Mouse (Mus musculus) monocyte, adult 5-6 weeks (primary cell): ENCODE measurements around the gene Ggt6. TPM values are rescaled to one million over a fixed set of nuclear protein-coding genes. Genes with fewer than 3 reads are reported as not detected.
A peak's percentile ranks its signal among the peaks of the same experiment; 100 is the strongest.

ENCODE experiments used
- ATAC-seq: fragments of 153-309, 156-312 bp; replicated peaks from 2 replicates; pipeline ENCODE4 v1.8.0; 2017; ENCODE audit warnings: mild to moderate bottlenecking; ENCODE audit not compliant: low TSS enrichment, insufficient number of reproducible peaks, severe bottlenecking, poor library complexity, low FRiP score
- total RNA-seq: library from RNA; stranded (forward); fragments of 200-1000, 200-491, 200-594 nt; gene quantifications from 3 replicates; pipeline ENCODE4 v1.2.3, GENCODE M21; 2017

The Ggt6 gene
- total RNA-seq, 1 experiment from 2014 or later = not detected

- ATAC-seq = peak; percentile 29; the same call in 1 of the 2 replicates
These were observed 30.8 kb downstream of the Ggt6 start for GRCm38 (mm10) chr11:72465978-72466693.

DNA sequence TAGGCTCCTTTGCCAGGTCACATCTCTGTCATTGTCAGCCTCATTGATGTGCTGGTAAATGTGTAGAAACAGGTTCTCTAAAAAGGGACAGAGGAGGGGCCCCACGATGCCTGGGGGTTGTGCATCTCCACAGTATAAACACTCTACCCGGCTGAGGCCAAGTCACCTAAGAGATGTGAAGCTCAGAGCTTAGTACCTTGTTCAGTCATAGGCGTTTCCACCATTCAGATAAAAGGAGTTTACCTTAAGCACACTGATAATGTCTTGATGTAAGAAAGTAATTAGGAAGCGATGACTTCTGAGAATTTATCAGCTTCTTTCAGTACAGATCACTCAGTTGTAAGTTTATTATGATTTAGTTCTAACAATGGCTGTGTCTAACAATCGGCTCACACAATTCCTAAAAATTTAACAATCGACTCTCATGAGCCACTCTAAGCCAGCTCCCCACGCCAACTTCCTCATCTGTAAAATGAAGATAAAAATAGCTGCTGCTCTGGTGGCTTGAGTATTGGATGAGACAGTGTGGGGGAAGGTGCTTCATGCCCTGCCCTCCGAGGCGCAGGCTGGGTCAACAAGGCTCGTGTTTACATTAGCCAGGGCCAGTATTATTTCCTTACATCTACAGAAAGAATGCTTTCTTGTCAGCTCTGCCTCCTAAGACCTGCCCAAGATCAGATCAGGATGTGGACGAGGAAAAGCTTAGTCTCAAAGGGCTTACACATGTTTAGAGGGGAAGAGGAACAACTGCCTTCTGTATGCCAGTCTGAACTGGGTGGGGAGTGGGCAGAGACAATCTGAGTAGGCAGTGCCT lies 31.6 kb downstream of the Ggt6 start:
- peak; percentile 69 for ATAC-seq

- no peak for ATAC-seq
These were observed 33.2 kb downstream of the Ggt6 start for GRCm38 (mm10) chr11:72468525-72468924.

- no peak for ATAC-seq
These were observed 33.9 kb downstream of the Ggt6 start for GRCm38 (mm10) chr11:72469217-72469616.

GRCm38 (mm10) chr11:72470004-72470403 lies 34.7 kb downstream of the Ggt6 start:
- ATAC-seq = no peak

DNA sequence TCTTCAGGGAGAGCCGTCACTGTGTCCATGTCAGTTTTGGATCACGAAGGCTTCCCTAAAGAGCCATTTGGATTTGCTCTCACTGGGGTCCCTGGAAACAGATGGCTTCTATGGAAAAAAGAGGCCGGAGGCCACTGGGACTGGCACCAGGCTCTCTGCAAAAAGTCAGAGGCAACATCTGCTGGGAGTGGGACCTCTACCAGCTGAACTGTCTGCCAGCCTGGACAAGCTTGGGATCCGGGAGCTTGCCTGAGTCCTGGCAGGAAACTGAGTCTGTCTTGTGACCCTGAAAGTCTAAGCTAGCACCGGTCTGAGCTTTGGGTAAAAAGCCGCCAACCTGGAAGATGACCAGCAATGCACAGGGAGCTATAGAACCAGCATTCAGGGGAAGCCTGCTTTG lies 36.1 kb downstream of the Ggt6 start:
- ATAC-seq = no peak

GRCm38 (mm10) chr11:72473540-72473939 lies 38.2 kb downstream of the Ggt6 start:
- ATAC-seq = no peak

DNA sequence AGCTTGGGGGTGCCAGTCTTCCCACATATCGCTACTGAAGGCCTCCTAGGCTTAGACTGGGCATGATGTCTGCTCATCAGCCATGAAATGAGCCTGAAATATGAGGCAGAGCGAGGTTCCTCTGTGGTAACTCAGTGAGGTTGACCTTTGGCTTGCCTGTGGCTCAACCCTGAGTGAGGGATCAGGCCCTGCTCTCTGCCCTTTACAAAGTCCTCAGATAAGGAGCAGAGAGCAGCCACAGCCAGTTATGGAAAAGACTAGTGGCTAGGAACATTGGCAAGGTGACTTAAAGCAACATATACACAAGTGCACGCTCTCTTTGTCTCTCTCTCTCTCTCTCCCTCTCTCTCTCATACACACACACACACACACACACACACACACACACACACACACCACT lies 39.6 kb downstream of the Ggt6 start:
- peak; percentile 25; the same call in 1 of the 2 replicates for ATAC-seq

DNA sequence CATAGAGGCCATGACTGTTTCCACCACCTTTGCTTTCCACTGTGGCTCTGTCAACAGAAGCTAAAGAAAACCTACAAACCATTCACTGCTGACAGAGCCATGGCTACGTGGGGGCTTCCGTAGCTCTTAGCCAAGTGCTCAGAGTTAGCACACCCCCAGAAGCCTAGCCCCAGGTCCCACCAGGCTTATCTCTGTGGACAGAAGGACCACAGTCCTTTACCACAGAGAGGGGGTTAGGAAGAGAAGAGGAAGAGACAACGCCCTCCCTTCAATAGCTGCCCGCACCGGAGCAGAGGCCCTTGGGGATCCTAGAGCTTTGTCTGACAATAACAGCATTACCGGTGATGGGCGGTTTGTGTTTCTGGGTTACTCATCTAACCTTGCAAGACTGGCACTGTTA lies 40.1 kb downstream of the Ggt6 start:
- ATAC-seq = no peak

- ATAC-seq = no peak
These were observed 40.8 kb downstream of the Ggt6 start for GRCm38 (mm10) chr11:72476074-72476625.

GRCm38 (mm10) chr11:72477182-72477581 lies 41.9 kb downstream of the Ggt6 start:
- ATAC-seq = no peak

DNA sequence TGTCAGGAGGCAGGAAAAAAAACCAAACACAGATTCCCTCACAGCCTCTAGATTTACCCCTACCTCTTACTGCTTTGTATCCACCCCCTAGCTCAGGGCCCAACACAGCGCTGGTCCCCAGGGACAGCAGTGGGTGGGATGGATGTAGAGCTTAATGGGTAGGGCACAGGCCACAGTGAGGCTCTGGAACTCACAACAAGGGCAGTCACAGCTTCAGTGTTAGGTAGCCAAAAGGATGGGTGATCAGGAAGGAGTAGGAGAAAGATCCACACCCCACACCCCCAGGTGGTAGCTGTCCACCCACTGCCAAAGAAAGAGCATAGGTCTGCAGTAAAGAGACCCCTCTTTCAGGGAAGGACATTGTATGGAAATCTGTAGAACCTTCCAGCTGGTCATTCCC lies 42.3 kb downstream of the Ggt6 start:
- ATAC-seq = no peak

- no peak for ATAC-seq
These were observed 42.9 kb downstream of the Ggt6 start for GRCm38 (mm10) chr11:72478228-72478627.

DNA sequence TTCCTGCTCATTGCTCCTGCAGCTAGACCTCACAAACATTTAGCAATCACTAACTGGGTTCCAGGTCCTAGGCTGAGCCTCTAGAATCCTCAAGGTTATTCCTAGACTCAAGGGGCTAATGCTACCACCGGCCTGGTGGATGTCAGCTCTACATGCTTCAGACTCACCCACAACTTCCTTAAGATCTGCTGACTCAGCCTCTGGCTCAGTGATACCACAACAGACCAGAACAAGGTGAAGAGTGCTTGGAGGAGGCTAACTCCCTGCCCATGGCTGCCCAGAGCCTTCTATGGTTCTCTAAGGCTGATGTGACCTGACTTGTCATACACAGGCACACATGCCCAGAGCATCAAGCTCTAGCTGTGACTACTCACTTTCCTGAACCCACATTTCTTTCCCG lies 44.2 kb downstream of the Ggt6 start:
- no peak for ATAC-seq

DNA sequence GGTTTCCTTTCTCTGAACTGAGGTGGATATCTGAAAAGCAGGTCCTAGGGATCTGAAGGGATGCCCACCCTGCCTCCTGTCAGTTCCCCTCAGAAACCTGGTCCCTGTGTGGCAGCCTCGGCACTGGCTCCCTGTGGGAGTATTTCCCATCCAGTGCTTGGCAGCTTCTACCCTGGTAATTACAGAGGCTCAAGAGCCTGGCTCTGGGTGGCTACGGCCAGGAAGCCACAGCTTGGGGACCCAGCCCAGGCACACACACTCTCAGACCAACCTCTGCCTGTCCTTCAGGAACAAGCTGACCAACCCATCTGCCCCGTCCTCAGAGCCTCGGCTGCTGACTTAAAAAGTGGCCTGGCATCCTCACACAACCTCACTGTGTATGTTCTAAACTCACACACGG lies 46.0 kb downstream of the Ggt6 start:
- no peak for ATAC-seq

DNA sequence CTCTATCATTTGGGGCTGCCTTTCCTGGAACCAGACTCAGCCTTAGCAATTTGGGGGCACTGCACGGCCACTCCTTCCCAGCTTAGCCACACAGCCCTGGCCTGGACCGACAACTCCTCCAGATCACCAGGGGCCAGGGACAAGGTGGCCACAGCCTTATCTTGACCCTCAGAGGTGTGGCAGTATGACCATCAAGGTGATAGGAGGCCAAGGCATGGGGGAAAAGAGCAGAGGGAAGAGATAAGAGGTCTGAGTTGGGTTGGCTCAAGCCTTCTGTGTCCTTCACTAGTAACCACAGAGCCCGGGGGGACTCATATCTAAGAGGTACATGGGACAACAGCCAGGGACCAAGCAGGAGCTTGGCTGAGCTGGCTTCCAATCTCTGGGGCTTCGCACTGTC lies 46.6 kb downstream of the Ggt6 start:
- ATAC-seq = no peak

DNA sequence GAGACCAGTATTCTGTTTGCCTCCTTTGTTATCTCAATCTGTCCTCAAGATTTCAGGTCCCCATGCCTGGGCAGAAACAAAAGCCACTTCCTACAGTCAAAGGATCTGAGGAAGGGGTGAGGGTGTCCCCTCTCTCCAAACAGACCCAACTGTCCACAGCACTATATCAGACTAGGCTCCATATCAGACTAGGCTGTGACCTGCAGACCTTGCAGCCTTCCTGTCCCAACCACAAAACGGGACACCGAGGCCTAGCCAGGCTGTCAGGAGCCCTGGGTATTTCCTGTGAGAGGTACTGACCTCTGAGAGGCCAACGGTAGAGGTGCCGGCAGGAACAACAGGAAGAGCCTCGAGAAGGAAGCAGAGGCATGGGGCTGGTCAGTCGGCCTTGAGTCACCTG lies 49.2 kb downstream of the Ggt6 start:
- no peak for ATAC-seq

DNA sequence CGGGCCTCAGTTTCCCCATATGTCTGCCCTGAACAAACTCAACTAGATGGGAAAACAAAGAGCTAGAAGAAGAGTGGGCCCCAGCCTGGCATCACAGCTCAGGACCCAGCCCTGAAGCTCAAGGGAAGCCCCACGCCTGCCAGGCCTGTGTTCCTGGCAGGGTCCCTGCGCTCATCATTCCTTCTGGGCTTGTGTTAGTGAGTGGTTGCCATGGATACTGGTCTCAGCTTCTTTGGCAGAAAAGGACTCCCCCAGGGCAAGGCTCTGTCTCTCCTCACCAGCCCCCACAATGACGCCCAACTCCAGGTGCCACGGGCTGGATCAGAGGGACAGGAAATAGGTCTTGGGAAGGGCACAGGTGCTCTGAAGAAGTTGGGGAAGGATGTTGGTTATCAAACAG lies 49.8 kb downstream of the Ggt6 start:
- no peak for ATAC-seq

DNA sequence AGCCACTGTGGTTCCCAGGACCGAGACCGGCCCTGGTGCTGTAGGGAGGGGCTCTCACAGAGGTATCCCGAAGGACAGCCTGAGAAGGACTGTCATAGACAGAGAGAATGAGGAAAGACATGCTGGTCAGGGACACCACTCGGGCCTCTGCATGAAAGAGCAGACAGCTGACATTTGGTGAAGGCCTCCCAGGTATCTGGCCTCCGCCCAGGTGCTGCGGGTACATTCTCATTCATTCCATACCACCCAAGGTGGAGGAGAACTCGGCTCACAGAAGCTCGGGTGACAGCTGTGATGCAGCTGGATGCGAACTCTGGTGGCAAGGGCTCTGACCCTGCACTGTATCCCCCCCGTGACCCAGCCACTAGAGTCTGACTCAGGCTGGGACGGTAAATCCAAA lies 50.6 kb downstream of the Ggt6 start:
- no peak for ATAC-seq

DNA sequence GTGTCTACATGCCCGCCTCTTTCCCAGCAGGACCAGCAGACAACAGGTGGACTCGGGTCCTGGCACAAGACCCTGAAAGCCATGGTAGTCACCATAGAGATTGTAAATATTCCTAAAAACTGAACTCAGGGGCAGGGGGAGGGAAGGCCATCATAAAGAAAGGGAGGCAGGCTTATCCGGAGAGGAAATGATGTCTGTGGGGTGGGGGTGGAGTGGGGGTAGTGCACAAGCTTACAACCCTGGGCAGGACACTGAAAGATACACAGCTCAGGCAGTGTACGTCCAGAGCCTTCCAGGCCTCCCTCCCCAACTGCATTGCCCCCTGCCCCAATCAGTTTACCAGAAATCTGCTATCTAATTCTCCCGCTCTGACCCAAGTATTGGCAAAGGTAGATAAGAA lies 51.8 kb downstream of the Ggt6 start:
- no peak for ATAC-seq
